Mouse (Mus musculus): ENCODE measurements around the gene Hist1h2ad.

DNA sequence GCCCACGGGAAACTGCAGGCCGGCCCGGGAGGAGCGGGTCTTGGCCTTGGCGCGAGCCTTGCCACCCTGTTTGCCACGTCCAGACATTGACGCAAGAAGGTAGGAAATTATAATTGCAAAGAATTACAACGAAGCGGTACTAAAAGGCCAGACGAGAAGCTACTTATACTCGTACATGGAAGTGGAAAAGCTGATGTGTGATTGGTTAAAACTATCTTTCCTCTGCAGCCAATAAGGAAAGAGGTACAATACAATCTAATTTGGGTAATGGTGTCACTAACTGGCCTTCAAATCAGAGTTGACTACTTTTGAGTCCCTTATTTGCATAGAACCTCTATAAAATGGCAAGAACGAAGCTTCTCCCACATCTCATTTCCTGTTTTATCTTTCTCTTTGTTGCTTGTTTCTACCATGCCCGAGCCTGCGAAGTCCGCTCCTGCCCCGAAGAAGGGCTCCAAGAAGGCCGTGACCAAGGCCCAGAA is 3.1 kb upstream of the Hist1h2ad start, which contains the start of the genes Hist1h2ae and Hist1h2bg:
- peak; percentile 79 for TF ChIP-seq EP300 (IDR thresholded peaks at IDR 0.05; ENCODE audit: low read depth)
- no peak for TF ChIP-seq CTCF (IDR thresholded peaks at IDR 0.05; ENCODE audit: low read depth)
